Mouse (Mus musculus): Measurements from ENCODE around the gene Rps15. TPM values are rescaled to one million over a fixed set of nuclear protein-coding genes. Genes with fewer than 3 reads are reported as not detected.

Rps15 gene
- total and polyA plus RNA-seq, 3 experiments = 2,279 to 5,342 (median 2,739) TPM

- Histone ChIP-seq H3K9ac (ENCODE audit: insufficient read depth, low read depth) (no peak overlapping the region), H3K36me3 (replicated peaks in 1 of 2; ENCODE audit: control insufficient read depth in 1 of 2, insufficient read depth in 1 of 2, low read length in 1 of 2) (peaks cover 20 to 46% of the 10 kb centered on the region in 2 experiments), H3K9me3 (replicated peaks; ENCODE audit: low read length) (no peaks in the 10 kb centered on the region), H3K27ac (ENCODE audit: insufficient read depth, low read depth) (no peak overlapping the region), H3K27me3 (replicated peaks) (no peaks in the 10 kb centered on the region), H3K79me2 (replicated peaks; ENCODE audit: control insufficient read depth, extremely low read depth, insufficient read depth, poor library complexity, severe bottlenecking) (peaks cover 13% of the 10 kb centered on the region), H3K4me2 (ENCODE audit: insufficient read depth, low read depth, poor library complexity, severe bottlenecking) (no peak overlapping the region), H3K4me3 (replicated peaks in 1 of 3; ENCODE audit: low read depth in 2 of 3, low read length in 2 of 3, poor library complexity in 1 of 3) (no peak overlapping the region), H3K4me1 (ENCODE audit: control insufficient read depth in 1 of 2, insufficient read depth in 2 of 2) (peaks cover 28 to 42% of the 10 kb centered on the region in 2 experiments)
- TF ChIP-seq HCFC1 (IDR thresholded peaks at IDR 0.05; ENCODE audit: low read depth, low read length) (no peak), MXI1 (IDR thresholded peaks at IDR 0.05; ENCODE audit: low read depth, low read length) (no peak), CHD1 (IDR thresholded peaks at IDR 0.05; ENCODE audit: low read depth, low read length) (no peak), GABPA (IDR thresholded peaks at IDR 0.05; ENCODE audit: insufficient replicate concordance, low read depth, low read length) (no peak), ELF1 (IDR thresholded peaks at IDR 0.05; ENCODE audit: low read depth, low read length) (no peak), ZC3H11A (IDR thresholded peaks at IDR 0.05; ENCODE audit: low read depth, low read length) (no peak), IRF4 (IDR thresholded peaks at IDR 0.05; ENCODE audit: low read depth, low read length) (no peak), TCF12 (IDR thresholded peaks at IDR 0.05; ENCODE audit: low read depth, low read length) (no peak), BHLHE40 (IDR thresholded peaks at IDR 0.05; ENCODE audit: low read depth, low read length) (no peak), USF2 (conservative IDR thresholded peaks at IDR 0.05; ENCODE audit: low read depth, low read length) (no peak), MEF2A (IDR thresholded peaks at IDR 0.05; ENCODE audit: borderline replicate concordance, low read depth, low read length) (no peak), ZMIZ1 (IDR thresholded peaks at IDR 0.05; ENCODE audit: low read depth, low read length) (no peak), RCOR1 (conservative IDR thresholded peaks at IDR 0.05; ENCODE audit: low read depth, low read length) (no peak), POLR2A (IDR thresholded peaks at IDR 0.05; ENCODE audit: low read depth, low read length) (no peak), SIN3A (IDR thresholded peaks at IDR 0.05; ENCODE audit: low read length) (no peak), EP300 (IDR thresholded peaks at IDR 0.05; ENCODE audit: low read length) (no peak)
- in situ Hi-C loops (cut with MboI; ENCODE audit: low pct_ligation_motif_present, low pct_unique_long_range_greater_than_20kb, low sequenced_read_pairs) (no loop called here), dilution Hi-C loops (cut with MboI; ENCODE audit: extremely low pct_ligation_motif_present, extremely low pct_unique_long_range_greater_than_20kb, low sequenced_read_pairs) (no loop called here)
- no peak for DNase-seq (ENCODE audit: extremely low read depth)
Observed at GRCm38 (mm10) chr10:80317011-80317410, 24.8 kb downstream of the Rps15 start.

GRCm38 (mm10) chr10:80320340-80320760, 28.1 kb downstream of the Rps15 start, which contains the start of gene 2310011J03Rik:
Gene 2310011J03Rik (minus strand): TSS chr10:80320537.
- Histone ChIP-seq H3K4me3 (replicated peaks in 1 of 3; ENCODE audit: low read depth in 2 of 3, low read length in 2 of 3, poor library complexity in 1 of 3) (peak within 1 kb of the TSS; percentile 76 to 96 (median 95)), H3K27ac (ENCODE audit: insufficient read depth, low read depth) (peak within 1 kb of the TSS; percentile 81), H3K9ac (ENCODE audit: insufficient read depth, low read depth) (peak within 1 kb of the TSS; percentile 65), H3K9me3 (replicated peaks; ENCODE audit: low read length) (no peaks in the 10 kb centered on the region), H3K79me2 (replicated peaks; ENCODE audit: control insufficient read depth, extremely low read depth, insufficient read depth, poor library complexity, severe bottlenecking) (peaks cover 13% of the 10 kb centered on the region), H3K4me1 (ENCODE audit: control insufficient read depth in 1 of 2, insufficient read depth in 2 of 2) (peaks cover 43 to 48% of the 10 kb centered on the region in 2 experiments), H3K4me2 (ENCODE audit: insufficient read depth, low read depth, poor library complexity, severe bottlenecking) (peak within 1 kb of the TSS; percentile 68), H3K27me3 (replicated peaks) (peaks cover 9% of the 10 kb centered on the region), H3K36me3 (replicated peaks in 1 of 2; ENCODE audit: control insufficient read depth in 1 of 2, insufficient read depth in 1 of 2, low read length in 1 of 2) (peaks cover 20 to 42% of the 10 kb centered on the region in 2 experiments)
- TF ChIP-seq TBP (conservative IDR thresholded peaks at IDR 0.05; ENCODE audit: low read depth, low read length) (peak; percentile 76), HCFC1 (IDR thresholded peaks at IDR 0.05; ENCODE audit: low read depth, low read length) (peak; percentile 84), MAZ (IDR thresholded peaks at IDR 0.05; ENCODE audit: low read depth, low read length) (peak; percentile 91), POLR2AphosphoS2 (IDR thresholded peaks at IDR 0.05; ENCODE audit: low read depth, low read length) (peak; percentile 81; the same call in 1 of the 2 replicates), USF2 (conservative IDR thresholded peaks at IDR 0.05; ENCODE audit: low read depth, low read length) (no peak), KAT2A (IDR thresholded peaks at IDR 0.05; ENCODE audit: insufficient replicate concordance, low read length) (0 out of 2 replicates have a peak, but pooled peaks have one; percentile 54), CTCF (conservative IDR thresholded peaks at IDR 0.05 in 1 of 2, IDR thresholded peaks at IDR 0.05 in 1 of 2; ENCODE audit: low read depth in 2 of 2, low read length in 2 of 2) (no peak), RAD21 (IDR thresholded peaks at IDR 0.05; ENCODE audit: low read depth, low read length) (no peak), IRF4 (IDR thresholded peaks at IDR 0.05; ENCODE audit: low read depth, low read length) (peak; percentile 26; the same call in 1 of the 2 replicates), CHD1 (IDR thresholded peaks at IDR 0.05; ENCODE audit: low read depth, low read length) (0 out of 2 replicates have a peak, but pooled peaks have one; percentile 52), POLR2A (IDR thresholded peaks at IDR 0.05; ENCODE audit: low read depth, low read length) (peak; percentile 91), BHLHE40 (IDR thresholded peaks at IDR 0.05; ENCODE audit: low read depth, low read length) (peak; percentile 54), MEF2A (IDR thresholded peaks at IDR 0.05; ENCODE audit: borderline replicate concordance, low read depth, low read length) (no peak; the same call in 1 of the 2 replicates), CHD2 (IDR thresholded peaks at IDR 0.05; ENCODE audit: low read length) (peak; percentile 77), ZMIZ1 (IDR thresholded peaks at IDR 0.05; ENCODE audit: low read depth, low read length) (peak; percentile 90), TCF12 (IDR thresholded peaks at IDR 0.05; ENCODE audit: low read depth, low read length) (peak; percentile 76; the same call in 1 of the 2 replicates), JUND (conservative IDR thresholded peaks at IDR 0.05; ENCODE audit: low read depth, low read length) (no peak), ZKSCAN1 (IDR thresholded peaks at IDR 0.05; ENCODE audit: borderline replicate concordance, low read depth, low read length) (no peak), NRF1 (IDR thresholded peaks at IDR 0.05; ENCODE audit: low read depth, low read length) (0 out of 2 replicates have a peak, but pooled peaks have one; percentile 42), EP300 (IDR thresholded peaks at IDR 0.05; ENCODE audit: low read length) (no peak; the same call in 1 of the 2 replicates), SIN3A (IDR thresholded peaks at IDR 0.05; ENCODE audit: low read length) (peak; percentile 96), ELF1 (IDR thresholded peaks at IDR 0.05; ENCODE audit: low read depth, low read length) (peak; percentile 99), SMC3 (IDR thresholded peaks at IDR 0.05; ENCODE audit: low read depth, low read length) (no peak), MXI1 (IDR thresholded peaks at IDR 0.05; ENCODE audit: low read depth, low read length) (peak; percentile 83), MYC (IDR thresholded peaks at IDR 0.05; ENCODE audit: low read depth, low read length) (peak; percentile 58; the same call in 1 of the 2 replicates), NELFE (IDR thresholded peaks at IDR 0.05; ENCODE audit: low read depth, low read length) (peak; percentile 95), ZNF384 (IDR thresholded peaks at IDR 0.05; ENCODE audit: low read depth, low read length) (no peak)
- DNase-seq (ENCODE audit: extremely low read depth) = peak; percentile 96
- dilution Hi-C loops (cut with MboI; ENCODE audit: extremely low pct_ligation_motif_present, extremely low pct_unique_long_range_greater_than_20kb, low sequenced_read_pairs) (no loop called here), in situ Hi-C loops (cut with MboI; ENCODE audit: low pct_ligation_motif_present, low pct_unique_long_range_greater_than_20kb, low sequenced_read_pairs) (no loop called here)
